Mouse (Mus musculus) ovary, adult 18-20 months (tissue): Measurements from ENCODE around the gene Scaf4.
"Not testable (repeated sequence)": the region's sequence is repeated elsewhere in the genome, so short reads cannot be mapped to it uniquely, and the experiment has no call there.

Source experiments
- DNase-seq: peaks from one replicate; pipeline ENCODE4 v3.0.0; 2022; ENCODE audit warnings: low spot score, mixed read lengths

Scaf4 gene

DNA sequence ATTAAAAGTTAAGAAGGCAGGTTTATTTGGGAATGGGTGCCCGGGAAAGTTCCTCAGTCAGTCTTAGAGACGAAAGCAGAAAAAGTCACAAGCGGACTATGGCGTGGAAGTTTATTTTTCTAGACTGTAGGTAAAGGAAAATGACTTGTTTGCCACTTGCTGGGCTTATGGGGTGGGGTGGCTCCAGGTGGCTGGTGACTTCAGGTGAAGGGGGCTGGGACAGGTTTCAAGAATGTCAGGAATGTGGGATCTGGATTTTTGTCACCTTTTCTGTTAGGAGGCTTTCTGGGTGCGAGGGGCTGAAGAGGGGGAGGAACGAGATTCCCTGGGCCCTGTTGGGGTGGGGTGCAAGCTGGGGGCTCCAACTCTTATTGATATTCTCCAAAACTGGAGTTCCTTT is 7.4 kb upstream of the Scaf4 start:
- DNase-seq: no peak

DNA sequence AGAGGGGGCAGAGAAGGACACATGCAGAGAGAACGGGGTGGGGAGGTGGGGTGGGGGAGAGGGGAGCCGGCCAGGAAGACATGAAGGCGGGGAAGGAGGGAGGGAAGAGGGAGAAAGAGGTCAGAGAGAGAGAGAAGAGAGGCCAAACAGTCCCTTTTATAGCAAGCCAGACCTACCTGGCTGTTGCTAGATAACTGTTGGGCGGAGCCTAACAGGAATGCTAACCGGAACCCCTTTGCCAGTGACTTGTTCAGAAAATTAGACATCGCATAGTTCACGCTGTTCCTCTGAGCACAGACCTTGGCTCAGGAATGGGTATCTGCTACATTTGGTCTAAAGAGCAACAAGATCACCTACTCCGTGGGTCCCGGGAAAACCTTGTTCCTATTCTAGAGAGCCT is 6.7 kb upstream of the Scaf4 start:
- DNase-seq: no peak

DNA sequence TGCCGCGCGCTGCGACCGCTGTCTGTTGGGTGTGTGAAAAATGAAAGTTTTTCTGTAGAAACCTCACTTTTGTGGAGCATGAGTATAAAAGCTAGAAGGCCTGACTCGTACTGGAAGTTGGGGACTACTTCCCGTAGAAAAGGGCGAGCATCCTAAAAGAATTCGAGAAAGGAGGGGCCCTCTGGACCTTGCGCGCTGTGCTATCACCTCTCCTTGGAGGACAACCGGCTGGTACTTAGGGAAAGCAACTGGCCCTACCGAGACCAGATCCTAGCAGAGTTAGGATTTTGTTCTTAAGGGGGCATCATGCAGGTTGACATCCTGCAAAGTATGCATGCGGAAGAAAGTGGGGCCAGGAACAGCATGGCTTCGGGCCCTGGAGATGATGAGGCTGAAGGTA is 613 bp upstream of the Scaf4 start:
- no peak for DNase-seq

DNA sequence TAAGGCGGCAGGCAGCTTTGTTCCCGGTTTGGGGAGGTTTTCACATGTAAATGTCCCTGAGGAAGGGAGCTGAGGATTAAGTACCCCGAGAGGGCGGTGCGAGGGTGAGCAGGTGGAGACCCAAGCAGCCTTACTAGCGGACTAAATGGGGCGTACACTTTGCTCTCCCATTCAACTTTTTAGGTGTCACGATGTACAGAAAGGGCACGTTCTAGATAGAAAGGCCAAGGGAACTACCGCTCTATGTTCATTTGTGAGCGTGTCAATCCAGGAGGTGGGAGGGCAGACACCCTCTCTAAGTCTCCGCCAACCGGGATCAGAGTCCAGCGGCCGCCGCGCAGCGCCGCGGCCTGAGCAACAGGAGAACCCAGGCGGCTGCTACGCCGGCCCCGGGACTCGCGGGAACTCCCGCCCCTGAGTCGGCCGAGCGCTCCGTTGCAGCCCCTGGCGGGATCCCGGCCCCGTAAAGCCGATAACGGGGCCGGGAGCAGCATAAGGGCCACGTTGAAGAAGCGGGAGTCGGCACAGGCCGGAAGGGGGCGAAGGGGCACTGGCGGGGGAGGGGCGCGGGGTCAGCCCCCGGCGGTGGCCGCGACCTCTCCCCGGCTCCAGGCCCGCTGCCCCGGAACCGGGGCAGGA is 918 bp downstream of the Scaf4 start:
- DNase-seq: no peak

DNA sequence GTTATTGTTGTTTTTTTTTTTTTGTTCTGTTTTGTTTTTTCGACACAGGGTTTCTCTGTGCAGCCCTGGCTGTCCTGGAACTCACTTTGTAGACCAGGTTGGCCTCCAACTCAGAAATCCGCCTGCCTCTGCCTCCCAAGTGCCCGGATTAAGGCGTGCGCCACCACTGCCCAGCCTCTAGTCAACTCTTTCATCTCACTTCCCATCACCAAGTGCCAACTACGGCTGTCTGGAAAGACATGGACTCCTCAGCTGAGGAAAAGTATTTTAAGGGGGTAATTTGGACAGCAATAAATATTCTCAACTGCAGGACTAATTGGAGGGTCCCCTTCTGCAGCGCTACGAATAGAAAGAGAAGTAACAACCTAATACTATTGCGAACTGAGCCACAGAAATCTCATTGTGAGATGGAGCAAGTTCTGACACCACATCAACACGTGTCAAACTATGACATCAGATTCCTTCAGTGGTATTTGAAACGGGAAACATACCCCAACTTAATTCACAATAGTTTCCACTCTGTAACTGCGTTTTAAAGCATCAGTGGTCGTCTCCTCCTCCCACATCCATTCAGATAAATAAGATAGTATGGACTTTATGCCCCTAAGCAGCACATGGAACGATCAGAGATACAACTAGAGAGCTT is 1.6 kb downstream of the Scaf4 start:
- no peak for DNase-seq

DNA sequence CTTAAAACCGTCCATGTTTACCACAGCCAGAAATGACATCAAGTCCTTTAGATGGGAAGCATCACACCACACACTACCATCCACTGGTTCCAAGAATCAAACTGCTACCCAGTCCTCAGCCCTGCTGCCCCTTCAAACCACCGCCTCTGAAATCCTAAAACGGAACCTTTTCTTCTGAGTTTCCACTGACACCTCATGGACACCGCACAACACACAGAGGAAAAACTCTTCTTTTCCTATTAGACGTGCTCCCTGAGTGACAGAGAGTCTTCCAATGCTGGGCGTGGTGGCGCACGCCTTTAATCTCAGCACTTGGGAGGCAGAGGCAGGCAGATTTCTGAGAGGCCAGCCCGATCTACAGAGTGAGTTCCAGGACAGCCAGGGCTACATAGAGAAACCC is 2.9 kb downstream of the Scaf4 start:
- DNase-seq: no peak

DNA sequence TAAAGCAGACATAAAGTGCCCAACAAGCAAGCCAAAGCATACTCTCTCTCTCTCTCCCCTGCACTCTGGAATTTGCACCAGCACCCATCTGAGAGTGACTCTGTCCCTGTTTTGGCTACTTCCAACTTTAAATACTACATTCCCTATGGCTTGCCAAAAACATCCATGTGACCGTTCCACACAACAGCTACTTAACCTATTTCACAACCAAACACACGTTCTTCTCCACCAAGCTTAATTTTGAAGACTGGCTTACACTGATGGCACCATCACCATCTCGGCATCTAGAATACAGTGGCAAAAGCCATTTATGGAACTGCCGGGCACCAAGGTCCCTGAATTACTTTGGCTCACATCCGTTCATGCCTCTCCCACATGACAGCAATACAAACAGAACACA is 3.3 kb downstream of the Scaf4 start:
- DNase-seq: no peak

DNA sequence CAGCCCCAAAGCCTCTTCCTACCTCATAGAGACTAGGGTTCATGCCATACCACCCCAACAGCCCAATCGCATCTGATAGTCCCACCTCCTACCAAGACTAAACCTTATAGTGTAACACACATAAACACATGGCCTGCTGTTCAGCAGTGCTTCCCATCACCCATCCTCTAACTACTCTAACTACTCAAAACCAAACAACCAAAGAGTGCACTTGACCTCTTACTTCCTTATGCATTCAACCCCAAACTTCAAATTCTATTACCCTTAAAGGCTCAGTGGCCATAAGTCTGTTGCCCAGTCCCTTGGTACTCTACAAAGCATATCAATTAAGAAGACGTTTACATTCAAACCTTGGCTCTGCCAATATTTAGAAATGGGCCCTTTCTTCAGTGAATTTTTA is 3.8 kb downstream of the Scaf4 start:
- no peak for DNase-seq

DNA sequence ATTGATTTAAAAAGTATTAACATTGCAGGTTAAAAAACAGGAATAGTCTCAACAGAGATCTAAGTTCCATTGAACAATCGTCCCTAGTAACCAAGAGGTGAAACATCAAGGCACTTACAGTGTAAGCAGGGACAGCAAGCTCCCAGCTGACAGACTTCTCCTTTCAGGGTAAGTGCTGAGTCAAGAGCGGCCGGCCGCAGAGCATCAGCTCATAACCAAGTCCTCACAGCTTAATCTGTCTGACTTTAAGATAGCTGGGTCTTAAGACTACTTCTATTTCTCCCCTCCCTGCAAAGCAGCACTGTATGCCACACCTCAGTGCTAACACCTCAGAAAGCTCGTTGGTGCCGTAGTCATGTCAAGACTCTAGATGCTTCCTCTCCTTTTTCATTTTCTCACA is 5.2 kb downstream of the Scaf4 start:
- DNase-seq: no peak

DNA sequence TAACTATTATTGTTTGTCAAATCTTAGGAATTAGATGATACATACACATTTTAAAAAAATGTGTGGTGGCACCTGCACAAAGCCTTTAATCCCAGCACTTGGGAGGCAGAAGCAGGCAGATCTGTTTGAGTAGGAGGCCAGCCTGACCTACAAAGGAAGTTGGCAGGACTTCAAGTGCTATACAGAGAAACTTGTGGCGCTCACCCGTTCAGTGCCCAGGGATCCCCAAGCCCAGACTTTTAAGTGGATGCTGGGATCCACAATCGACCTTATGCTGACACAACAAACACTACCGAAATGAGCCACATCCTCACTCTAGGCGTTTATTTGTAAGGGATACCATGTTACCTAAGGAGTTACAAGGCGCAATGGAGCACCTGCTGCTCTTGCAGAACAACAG is 8.8 kb downstream of the Scaf4 start:
- DNase-seq: no peak

DNA sequence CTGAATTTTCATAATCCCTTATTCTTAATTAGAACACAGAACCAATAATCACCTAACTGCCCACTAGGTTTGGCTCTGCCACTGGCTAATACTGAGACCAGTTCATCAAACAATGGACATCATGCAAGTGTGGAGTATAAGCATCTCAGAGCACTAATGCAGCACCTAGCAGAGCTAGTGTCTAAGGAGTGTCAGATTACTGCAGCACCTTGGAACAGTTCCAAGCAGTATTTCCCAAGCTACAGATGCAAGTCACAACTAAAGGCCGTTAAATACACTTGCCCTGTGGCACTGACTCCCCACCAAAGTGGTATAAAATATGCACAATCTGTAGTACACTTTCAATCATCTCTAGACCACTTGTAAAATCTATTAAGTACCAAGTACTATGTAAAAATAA is 17.7 kb downstream of the Scaf4 start:
- no peak for DNase-seq

DNA sequence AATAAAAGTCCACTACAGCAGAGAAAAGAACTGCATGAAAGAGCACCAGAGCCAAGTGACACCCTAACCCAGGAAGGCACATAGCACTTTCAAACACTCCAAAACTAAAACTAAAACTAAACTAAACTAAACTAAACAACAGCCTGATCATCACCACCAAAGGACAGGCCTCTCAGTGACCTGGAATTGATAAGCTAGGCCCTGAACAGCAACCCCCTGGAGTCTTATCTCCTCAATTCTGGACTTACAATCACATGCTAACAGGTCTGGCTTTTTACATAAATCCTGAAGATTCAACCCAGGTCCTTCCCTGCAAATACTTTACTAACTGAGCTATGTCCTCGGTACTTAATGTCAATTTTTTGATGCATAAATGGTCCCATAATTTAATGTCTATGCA is 19.2 kb downstream of the Scaf4 start:
- no peak for DNase-seq

DNA sequence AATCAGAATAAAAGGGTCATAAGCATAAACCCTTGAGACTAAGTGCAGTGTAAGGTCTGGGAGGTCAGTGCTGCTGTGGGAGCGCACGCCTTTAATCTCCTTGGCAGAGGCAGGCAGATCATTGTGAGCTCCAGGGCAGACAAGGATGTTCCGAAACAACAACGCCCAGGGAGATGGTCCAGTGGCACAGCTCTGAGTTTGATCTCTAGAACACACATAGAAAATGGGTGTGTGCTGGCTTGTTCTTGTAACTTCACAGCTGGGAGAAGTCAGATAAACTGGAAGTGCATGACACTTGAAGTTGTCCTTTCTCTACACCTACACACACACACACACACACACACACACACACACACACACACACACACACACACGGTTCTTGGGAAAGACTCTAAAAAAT is 20.3 kb downstream of the Scaf4 start:
- DNase-seq: no peak

DNA sequence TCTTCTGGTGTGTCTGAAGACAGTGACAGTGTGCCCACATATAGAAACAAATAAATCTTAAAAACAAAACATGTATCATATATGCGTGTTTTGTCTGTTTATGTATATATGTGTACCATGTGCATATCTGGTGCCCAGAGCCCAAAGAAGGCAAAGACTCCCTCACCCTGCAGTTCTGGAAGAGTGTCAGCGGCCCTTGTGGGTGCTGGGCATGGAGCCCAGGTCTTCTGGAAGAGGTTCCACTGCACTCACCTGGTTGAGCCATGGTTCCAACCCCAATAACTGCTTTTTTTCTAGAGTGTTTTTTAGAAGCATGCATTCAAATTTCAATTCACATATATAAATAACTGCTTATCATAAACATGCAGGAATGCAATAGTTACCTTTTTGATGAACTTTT is 22.5 kb downstream of the Scaf4 start:
- no peak for DNase-seq

DNA sequence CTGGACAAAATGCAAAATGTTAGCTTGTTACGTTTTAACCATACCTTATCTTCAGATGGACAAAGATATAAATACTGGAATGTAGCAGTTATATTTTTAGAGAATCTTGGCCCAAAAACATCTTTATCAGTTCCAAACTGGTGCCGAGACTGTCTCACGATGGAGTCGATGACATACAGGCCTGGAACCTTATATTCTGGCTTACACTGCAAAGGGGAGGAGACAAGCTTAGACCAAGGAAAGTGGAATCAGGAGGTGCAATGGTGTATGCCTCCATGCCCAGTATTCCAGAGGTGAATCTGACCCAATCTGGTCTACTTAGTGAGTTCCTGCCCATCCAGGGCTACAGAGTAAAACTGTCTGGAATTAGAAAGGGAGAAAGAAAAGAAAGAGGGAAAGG is 24.2 kb downstream of the Scaf4 start:
- DNase-seq: no peak

DNA sequence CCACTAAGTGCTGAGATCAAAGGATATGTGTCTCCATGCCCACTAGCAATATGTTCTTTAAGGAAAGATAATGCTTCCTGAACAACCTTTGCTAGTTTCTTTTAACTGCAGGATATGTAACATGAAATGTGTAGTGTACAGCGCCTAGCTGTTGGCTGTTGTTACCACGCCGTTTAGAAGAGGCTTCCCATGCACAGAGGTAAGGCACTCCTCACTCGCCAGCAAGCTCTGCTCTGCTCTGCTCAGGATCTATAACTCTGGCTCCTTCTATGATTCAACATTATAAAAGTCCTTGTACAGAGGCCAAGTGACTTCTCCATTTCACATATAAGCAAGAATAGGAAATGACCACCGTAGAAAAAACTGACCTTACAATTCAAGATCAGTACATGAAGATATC is 24.7 kb downstream of the Scaf4 start:
- no peak for DNase-seq

DNA sequence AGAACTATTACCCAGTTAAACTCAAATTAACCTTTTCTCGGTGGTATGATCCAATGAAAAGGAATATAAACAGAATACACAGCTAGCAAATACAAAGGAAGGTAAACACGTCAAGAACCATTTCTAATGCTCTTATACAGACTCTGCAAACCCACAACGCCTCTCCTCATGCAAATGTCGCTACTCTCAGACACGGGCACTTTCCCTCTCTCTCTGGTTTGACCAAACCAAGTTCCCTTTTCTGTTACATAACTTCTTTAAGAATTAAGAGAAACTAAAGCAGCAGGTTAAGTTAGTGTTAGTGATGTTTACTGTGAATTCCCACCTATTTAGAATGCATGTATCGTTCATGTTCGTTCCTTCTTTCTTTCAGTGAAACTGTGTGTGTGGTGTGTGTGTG is 25.4 kb downstream of the Scaf4 start:
- DNase-seq: no peak

DNA sequence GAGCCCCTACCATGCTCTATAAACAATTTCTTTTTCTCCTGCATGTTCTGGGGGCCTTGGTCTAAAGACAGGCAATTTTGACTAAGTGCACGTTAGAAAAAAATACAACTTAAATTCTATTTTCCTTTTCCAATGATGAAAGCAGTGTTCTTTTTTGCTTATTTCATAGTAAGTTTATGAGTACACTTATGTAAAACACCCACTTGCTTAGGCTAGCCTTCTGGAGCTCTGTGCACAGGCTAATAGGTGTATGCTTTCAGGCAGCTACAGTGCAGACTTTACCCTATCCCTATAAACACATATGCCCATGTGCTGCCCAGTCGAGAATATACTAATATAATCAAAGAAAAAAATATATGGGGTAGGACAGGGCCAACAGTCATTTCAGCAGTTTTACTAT is 31.8 kb downstream of the Scaf4 start:
- no peak for DNase-seq

DNA sequence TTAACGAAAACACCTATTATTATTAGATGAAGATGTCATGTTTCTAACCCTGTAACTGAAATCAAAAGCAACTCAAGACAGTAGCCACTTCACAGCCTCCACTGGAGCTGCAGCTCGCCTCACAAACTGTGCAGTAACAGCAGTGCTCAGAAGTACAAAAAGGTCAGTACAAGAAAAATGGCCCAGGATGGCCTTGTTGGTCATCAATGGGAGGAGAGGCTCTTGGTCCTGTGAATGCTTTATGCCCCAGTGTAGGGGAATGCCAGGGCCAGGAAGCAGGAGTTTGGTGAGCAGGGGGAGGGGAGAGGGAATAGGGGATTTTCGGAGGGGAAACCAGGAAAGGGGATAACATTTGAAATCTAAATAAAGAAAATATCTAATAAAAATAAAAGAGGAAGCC is 33.0 kb downstream of the Scaf4 start:
- not testable (repeated sequence) for DNase-seq

DNA sequence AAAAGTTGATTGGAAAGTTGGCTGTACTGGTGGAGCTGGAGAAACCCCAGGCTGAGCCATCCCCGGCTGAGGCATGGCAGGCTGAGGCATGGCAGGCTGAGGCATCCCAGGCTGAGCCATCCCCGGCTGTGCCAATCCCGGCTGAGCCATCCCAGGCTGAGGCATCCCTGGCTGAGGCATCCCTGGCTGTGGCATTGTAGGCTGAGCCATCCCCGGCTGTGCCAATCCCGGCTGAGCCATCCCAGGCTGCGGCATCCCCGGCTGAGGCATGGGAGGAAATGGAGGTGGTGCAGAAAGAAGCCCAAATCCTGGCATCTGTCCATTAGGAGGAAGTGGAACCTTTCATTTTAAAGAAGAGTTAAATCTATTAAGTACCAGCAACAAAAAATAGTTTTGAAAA is 34.2 kb downstream of the Scaf4 start:
- no peak for DNase-seq

DNA sequence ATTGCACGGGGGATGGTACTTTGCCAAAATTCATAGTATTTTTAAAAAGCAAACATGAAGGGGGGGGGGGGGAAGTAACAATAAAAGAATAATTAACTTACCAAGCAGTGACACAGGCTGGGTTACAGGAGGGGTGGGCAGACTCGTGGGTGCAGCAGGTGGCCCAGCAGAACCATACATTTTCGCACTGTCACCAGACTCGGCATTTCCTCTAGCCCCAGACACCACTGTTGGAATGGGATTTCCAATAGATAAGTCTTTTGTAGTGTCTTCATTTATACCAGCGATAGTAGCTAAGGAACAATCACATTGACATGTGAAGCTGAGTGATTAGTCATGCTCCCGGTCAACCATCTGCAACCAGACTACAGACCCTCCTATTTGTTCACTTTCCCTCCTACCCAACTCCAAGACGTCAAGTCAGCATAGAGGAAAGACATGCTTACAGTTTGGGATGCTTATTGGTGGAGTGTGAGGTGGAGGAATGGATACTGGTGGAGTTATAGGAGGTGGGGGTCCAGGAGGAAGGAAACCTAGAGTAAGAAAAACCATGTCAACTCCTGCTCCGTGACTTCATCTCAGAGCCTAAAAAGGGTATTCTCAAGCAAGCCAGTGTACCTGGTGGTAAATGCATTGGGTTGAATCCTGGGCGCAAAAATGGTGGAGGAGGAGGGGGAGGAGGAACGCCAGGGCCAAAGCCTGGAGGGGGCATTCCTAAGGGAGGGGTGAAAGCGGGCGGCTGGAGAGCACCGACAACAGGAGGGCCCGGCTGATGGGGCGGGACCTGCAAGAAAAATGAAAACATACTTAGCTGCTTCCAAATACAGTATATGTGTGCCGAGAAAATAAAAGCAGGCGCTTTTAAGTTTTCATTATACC is 41.6 kb downstream of the Scaf4 start:
- no peak for DNase-seq

DNA sequence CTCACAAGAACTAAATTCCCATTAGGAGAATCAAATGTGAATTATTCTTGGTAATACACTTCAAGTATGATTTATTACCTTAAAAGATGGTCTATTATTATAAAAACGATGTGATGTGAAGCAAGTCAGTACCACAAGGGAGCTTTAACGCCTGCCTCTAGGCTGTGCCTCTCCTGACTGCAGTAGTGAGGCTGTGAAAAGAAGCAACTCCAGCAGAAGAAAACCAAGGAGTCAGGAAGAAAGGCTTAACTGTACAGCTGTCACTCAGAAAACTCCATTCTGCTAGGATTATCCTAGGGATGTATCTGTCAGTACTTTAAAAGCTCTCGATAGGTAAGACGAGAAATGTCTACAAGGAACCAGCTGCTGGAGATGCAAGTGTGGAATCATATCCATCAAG is 42.4 kb downstream of the Scaf4 start:
- no peak for DNase-seq

DNA sequence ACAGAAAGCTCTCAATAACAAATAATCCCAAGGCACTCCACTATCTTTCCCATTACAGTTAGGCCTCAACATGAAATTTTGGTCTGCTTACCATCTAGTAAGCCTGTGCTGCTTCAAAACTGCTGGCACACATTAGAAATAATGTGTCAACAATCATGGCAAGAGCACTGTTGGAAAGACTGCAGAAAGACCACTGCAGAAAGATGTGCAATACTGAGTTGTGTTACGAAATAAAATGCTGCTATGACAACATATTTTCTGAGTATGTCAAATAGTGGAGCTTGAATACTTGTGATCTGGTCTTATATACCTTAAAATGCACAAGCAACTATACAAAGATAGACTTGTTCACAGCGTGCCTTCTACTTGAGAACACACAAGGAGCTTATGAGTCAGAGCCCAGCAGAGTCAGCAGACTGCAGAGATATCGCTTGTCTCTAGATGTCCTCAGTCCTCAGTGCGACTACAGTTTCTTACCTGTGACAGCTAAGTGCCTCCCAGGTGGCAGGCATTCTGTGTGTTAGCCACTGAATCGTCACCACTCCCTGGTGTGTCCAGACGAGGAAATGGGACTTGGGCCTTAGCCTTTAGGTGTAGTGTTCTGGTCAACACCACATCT is 45.1 kb downstream of the Scaf4 start:
- no peak for DNase-seq
